Mouse (Mus musculus) c-Kit-positive CD71-positive TER-119-positive erythroid progenitor cells, embryonic 14.5 days (primary cell): ENCODE data around the gene Rhox4a2.
"Not testable (repeated sequence)": the region's sequence is repeated elsewhere in the genome, so short reads cannot be mapped to it uniquely, and the experiment has no call there.

Experiments used
- DNase-seq: peaks from one replicate; pipeline ENCODE4 v3.0.0-alpha.2; 2013; ENCODE audit warnings: low spot score

Gene Rhox4a2

GRCm38 (mm10) chrX:37390548-37390947 lies at the start of gene Rhox4a2:
Gene Rhox4a2 (plus strand): TSS chrX:37390848.
- not testable (repeated sequence) for DNase-seq

GRCm38 (mm10) chrX:37379728-37380127 lies 10.9 kb upstream of the Rhox4a2 start, which contains the start of gene Rhox3a2:
Gene Rhox3a2 (plus strand): TSS chrX:37380028.
- not testable (repeated sequence) for DNase-seq

GRCm38 (mm10) chrX:37411767-37412166 lies 21.1 kb downstream of the Rhox4a2 start, which contains the start of gene Rhox2b:
Gene Rhox2b (plus strand): TSS chrX:37412067.
- DNase-seq: not testable (repeated sequence)

- DNase-seq: not testable (repeated sequence)
Observed at GRCm38 (mm10) chrX:37432194-37432593, 41.5 kb downstream of the Rhox4a2 start, which contains the start of gene Rhox4b. Gene Rhox4b (plus strand): TSS chrX:37432494.
